Mouse (Mus musculus) liver, adult 2 months (tissue): ENCODE measurements around the gene Nod2. TPM values are rescaled to one million over a fixed set of nuclear protein-coding genes. Genes with fewer than 3 reads are reported as not detected.

Experiments used
- DNase-seq: peaks from one replicate; pipeline ENCODE4 v3.0.0-alpha.2; 2011; ENCODE audit warnings: low read depth, low spot score; ENCODE audit errors: extremely low read depth
- H3K27ac ChIP-seq: fragments of 200-500 bp; replicated peaks from 2 replicates; pipeline ENCODE4 v1.5.1; 2012; ENCODE audit warnings: low read depth, mild to moderate bottlenecking, control low read depth, inconsistent platforms, low read length; ENCODE audit not compliant: insufficient read depth
- H3K27me3 ChIP-seq: fragments of 200-500 bp; 2 replicates; pipeline ENCODE4 v1.6.1; 2012; ENCODE audit warnings: mild to moderate bottlenecking, moderate library complexity, low read length, inconsistent platforms; ENCODE audit not compliant: control insufficient read depth, insufficient read depth
- H3K36me3 ChIP-seq: fragments of 200-500 bp; 2 replicates; pipeline ENCODE4 v1.6.1; 2012; ENCODE audit warnings: low read length, inconsistent platforms; ENCODE audit not compliant: control insufficient read depth, insufficient read depth
- H3K4me1 ChIP-seq: fragments of 200-500 bp; 2 replicates; pipeline ENCODE4 v1.6.1; 2011; ENCODE audit warnings: low read length; ENCODE audit not compliant: control insufficient read depth, insufficient read depth
- H3K4me3 ChIP-seq: fragments of 200-500 bp; 2 replicates; pipeline ENCODE4 v1.5.1; 2011; ENCODE audit warnings: low read depth, mild to moderate bottlenecking, control low read depth, low read length, moderate library complexity; ENCODE audit not compliant: insufficient read depth
- H3K79me2 ChIP-seq: fragments of 200-500 bp; 2 replicates; pipeline ENCODE4 v1.6.1; 2012; ENCODE audit warnings: inconsistent platforms, mild to moderate bottlenecking, low read length, moderate library complexity; ENCODE audit not compliant: control insufficient read depth, insufficient read depth
- H3K9ac ChIP-seq: fragments of 200-500 bp; 2 replicates; pipeline ENCODE4 v1.6.1; 2012; ENCODE audit warnings: low read depth, mild to moderate bottlenecking, control low read depth, inconsistent platforms, low read length
- CTCF ChIP-seq: fragments of 200-500 bp; IDR thresholded peaks from 2 replicates; pipeline ENCODE4 v1.5.1; 2011; ENCODE audit warnings: low read depth, low read length, control low read depth
- POLR2A ChIP-seq: fragments of 200-500 bp; IDR thresholded peaks from 2 replicates; pipeline ENCODE4 v1.6.1; 2011; ENCODE audit warnings: low read length, control low read depth; ENCODE audit not compliant: insufficient read depth; ENCODE audit errors: extremely low read depth
- WGBS: fragments of 180-500 bp; shearing (Covaris S2); methylation state at CpG from one replicate; pipeline ENCODE4 v1.1.7; 2018; 5-methylcytosine and 5-hydroxymethylcytosine counted together
- polyA plus RNA-seq: library from polyadenylated mRNA; depleted of rRNA; stranded (reverse); fragments of >200 nt; gene quantifications from 2 replicates; pipeline ENCODE4 v1.2.3, GENCODE M21; 2012
- total RNA-seq: library from RNA; depleted of rRNA; stranded (reverse); fragments of >200 nt; gene quantifications from 2 replicates; pipeline ENCODE4 v1.2.3, GENCODE M21; 2014

Gene Nod2
- total and polyA plus RNA-seq, 2 experiments: 0.09 to 0.18 TPM

DNA sequence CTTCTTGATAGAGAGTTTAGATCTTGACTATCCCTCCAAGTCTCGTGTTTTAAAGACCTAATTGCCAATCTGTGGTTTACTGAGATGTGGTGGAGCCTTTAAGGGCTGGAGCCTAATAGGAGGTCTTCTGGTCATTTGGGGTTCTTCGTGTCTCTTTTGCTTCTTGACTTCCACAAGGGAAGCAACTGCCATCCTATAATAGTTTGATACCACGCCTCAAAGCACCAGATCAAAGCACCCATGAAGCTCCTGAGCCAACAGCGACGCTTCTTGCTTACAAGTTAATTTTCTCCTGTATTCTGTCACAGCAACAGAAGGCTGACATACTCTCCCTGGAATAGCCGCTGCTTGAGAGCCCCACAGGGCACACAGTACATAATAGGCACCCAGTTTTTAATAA is 45.8 kb downstream of the Nod2 start:
- DNase-seq: no peak
- 82% methylated on average over 6 of the region's 6 CpGs for WGBS
- Histone ChIP-seq H3K27ac (no peak overlapping the region), H3K27me3 (no peaks in the 10 kb centered on the region), H3K9ac (no peak overlapping the region), H3K4me1 (peaks cover 2% of the 10 kb centered on the region; the same call in 1 of the 2 replicates), H3K79me2 (0 out of 2 replicates have a peak, but pooled peaks cover under 1% of the 10 kb centered on the region), H3K36me3 (no peaks in the 10 kb centered on the region), H3K4me3 (no peak overlapping the region)
- no peak for TF ChIP-seq CTCF
- TF ChIP-seq POLR2A: no peak

DNA sequence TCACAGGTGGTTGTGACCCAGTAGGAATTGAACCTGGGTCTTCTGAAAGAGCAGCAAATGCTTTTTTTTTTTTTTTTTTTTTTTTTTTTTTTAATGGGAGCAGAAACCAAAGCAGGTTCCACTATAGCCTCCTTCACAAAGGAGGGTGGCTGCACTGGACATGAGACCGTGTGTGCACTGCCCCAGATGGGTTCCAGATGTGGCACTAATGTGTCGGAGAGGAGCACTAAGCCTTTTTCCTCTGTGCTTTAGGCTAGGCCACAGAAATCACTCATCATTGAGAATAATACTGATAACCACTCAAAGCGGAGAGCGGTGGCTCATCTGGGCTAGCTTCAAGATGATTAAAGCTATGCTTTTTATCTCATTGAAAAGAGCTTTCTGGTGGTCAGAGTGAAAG is 46.3 kb downstream of the Nod2 start:
- Histone ChIP-seq H3K79me2 (0 out of 2 replicates have a peak, but pooled peaks cover 3% of the 10 kb centered on the region), H3K36me3 (no peaks in the 10 kb centered on the region), H3K27ac (no peak overlapping the region), H3K27me3 (no peaks in the 10 kb centered on the region), H3K4me1 (peaks cover 4% of the 10 kb centered on the region; the same call in 1 of the 2 replicates), H3K4me3 (no peak overlapping the region), H3K9ac (no peak overlapping the region)
- 91% methylated on average over 4 of the region's 4 CpGs for WGBS
- DNase-seq: no peak
- no peak for TF ChIP-seq POLR2A
- TF ChIP-seq CTCF: no peak

DNA sequence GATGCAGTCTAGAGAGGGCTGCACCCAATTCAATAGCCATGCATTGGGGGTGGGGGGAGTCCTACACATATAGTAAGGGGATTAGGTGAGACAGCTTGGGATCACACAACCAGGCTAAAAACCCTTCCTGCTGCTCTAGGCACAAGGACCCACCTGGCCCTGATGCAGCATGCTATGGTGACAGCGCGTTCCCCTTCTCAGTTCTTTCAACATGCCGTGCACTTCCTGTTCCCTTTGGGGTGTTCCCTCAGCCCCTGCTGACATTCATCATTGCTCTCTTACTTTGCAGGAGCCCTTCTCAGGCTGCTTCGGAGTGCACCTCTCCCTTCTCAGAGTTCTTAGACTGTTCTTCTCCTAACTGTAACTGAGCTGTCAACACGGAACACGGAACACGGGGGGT is 47.2 kb downstream of the Nod2 start:
- no peak overlapping the region for H3K27ac ChIP-seq
- WGBS: 76% methylated on average over 7 of the region's 7 CpGs
- no peaks in the 10 kb centered on the region for H3K36me3 ChIP-seq
- no peaks in the 10 kb centered on the region for H3K27me3 ChIP-seq
- no peak overlapping the region for H3K9ac ChIP-seq
- no peak overlapping the region for H3K4me3 ChIP-seq
- TF ChIP-seq CTCF: no peak
- no peak for TF ChIP-seq POLR2A
- peaks cover 4% of the 10 kb centered on the region; the same call in 1 of the 2 replicates for H3K4me1 ChIP-seq
- no peak for DNase-seq
- H3K79me2 ChIP-seq: 0 out of 2 replicates have a peak, but pooled peaks cover 3% of the 10 kb centered on the region

DNA sequence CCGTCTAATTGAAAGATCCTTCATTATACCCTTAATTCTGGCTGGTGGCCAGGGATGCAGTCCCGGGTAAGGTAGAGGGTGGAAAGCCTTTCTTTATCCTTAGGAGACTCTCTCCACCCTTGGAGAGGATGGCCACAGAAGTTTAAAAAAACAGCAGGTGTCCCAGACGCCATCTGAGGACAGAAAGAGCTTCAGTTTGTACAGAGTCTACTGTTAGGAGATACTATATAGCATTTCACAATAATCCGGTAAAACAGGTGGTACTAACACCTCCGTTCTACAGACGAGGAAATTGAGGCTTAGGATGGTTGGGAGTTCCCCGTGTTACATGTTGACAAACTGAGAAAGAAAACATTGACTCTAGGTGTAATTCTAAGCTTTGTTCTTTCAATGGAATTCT is 49.1 kb downstream of the Nod2 start:
- 7% methylated on average over 7 of the region's 7 CpGs for WGBS
- 0 out of 2 replicates have a peak, but pooled peaks cover 3% of the 10 kb centered on the region for H3K79me2 ChIP-seq
- no peak overlapping the region for H3K9ac ChIP-seq
- H3K27me3 ChIP-seq: no peaks in the 10 kb centered on the region
- H3K4me1 ChIP-seq: peaks cover 4% of the 10 kb centered on the region; the same call in 1 of the 2 replicates
- peak overlapping the region; percentile 32 for H3K4me3 ChIP-seq
- DNase-seq: no peak
- TF ChIP-seq CTCF (no peak), POLR2A (no peak)
- no peak overlapping the region for H3K27ac ChIP-seq
- no peaks in the 10 kb centered on the region for H3K36me3 ChIP-seq

DNA sequence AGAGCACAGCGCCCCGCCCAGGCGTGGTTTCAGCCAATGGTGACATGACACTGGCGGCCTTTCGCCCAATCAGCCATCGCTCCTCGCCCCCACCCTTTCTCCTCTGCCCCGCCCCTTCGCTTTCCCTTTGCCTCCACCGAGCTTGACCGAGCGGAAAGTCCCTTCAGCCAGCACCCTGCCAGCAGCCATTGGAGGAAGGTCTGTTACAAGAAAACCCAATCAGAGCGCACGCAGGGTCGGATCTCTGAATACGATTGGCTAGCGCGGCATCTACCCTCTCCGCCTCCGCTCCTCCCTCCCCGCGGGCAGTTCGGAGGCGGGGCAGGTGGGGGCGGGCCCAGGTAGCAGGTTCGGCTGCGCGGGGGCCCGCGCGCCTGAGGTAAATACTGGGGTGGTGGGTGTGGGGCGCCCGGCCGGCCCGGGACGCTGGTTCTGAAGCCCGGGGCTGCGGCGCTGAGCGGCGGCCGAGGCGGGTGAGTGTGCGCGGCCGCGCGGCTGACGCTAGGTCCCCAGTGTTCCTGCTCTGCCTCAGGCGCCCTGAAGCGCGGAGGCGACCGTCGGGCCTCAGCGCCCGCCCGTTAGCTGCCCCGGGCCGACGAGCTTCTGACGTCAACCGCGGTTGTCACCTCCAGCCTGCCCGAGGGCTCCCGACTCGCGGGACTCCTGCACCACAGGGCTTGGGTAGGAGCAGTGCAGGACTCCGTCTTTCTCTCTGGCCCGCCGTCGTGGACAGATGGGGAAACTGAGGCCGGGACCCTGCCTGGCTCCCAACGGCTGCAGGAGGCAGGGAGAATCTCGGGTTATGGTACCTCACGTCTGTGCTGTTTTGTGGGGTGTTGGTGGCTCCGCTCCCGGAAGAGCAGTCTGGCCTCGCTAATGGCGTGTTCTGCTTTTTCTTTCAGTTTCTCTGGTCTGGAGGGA is 49.9 kb downstream of the Nod2 start, which contains the start of gene Cyld:
Gene Cyld (plus strand): TSS at position 308 of the 921 bp plus-strand sequence.
- Histone ChIP-seq H3K27ac (peak within 1 kb of the TSS; percentile 85), H3K27me3 (no peaks in the 10 kb centered on the region), H3K9ac (peak within 1 kb of the TSS; percentile 87), H3K36me3 (no peaks in the 10 kb centered on the region), H3K4me3 (peak within 1 kb of the TSS; percentile 95), H3K79me2 (peaks cover 6% of the 10 kb centered on the region; the same call in 1 of the 2 replicates), H3K4me1 (peaks cover 4% of the 10 kb centered on the region; the same call in 1 of the 2 replicates)
- TF ChIP-seq CTCF (no peak), POLR2A (peak; percentile 44; the same call in 1 of the 2 replicates)
- peak; percentile 98 for DNase-seq
- under 1% methylated on average over 80 of the region's 80 CpGs for WGBS

DNA sequence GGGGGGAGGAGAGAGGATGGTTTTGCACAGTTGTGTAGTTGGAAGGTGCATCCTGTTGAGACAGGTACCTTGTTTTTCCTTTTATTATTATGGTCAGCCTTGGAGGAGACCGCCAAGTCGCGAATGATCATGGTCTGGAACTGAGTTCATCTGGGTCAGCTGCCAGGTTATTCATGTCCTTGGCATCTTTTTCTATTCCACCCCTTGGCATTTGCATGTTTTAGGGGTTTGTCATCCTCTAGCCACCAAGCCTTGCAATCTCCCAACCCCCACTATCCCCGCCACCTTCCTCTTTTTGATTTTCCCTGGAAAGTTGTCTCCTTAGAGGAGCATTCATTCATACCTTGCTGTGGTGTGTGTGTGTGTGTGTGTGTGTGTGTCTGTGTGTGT is 50.5 kb downstream of the Nod2 start:
- TF ChIP-seq CTCF: no peak
- no peak for TF ChIP-seq POLR2A
- WGBS: 11% methylated on average over 4 of the region's 4 CpGs
- no peak for DNase-seq

More for the DNA sequence above, 50.5 kb downstream of the Nod2 start:
- peaks cover 4% of the 10 kb centered on the region; the same call in 1 of the 2 replicates for H3K4me1 ChIP-seq
- H3K27ac ChIP-seq: peak overlapping the region; percentile 85
- no peaks in the 10 kb centered on the region for H3K36me3 ChIP-seq
- peak overlapping the region; percentile 87 for H3K9ac ChIP-seq
- H3K4me3 ChIP-seq: peak overlapping the region; percentile 95
- no peaks in the 10 kb centered on the region for H3K27me3 ChIP-seq
- peaks cover 8% of the 10 kb centered on the region; the same call in 1 of the 2 replicates for H3K79me2 ChIP-seq
